Mouse (Mus musculus) urinary bladder, adult 2 months (tissue): ENCODE measurements around the gene Ephx1. TPM values are rescaled to one million over a fixed set of nuclear protein-coding genes. Genes with fewer than 3 reads are reported as not detected.
"Not testable (repeated sequence)": the region's sequence is repeated elsewhere in the genome, so short reads cannot be mapped to it uniquely, and the experiment has no call there.

Experiments used
- DNase-seq: peaks from one replicate; pipeline ENCODE4 v3.0.0; 2022; ENCODE audit warnings: low spot score
- polyA plus RNA-seq: library from polyadenylated mRNA; depleted of rRNA; stranded (reverse); fragments of >200 nt; gene quantifications from 2 replicates; pipeline ENCODE4 v1.2.3, GENCODE M21; 2012; rRNA removed

The Ephx1 gene
- polyA plus RNA-seq, 1 experiment, result 159 TPM

DNA sequence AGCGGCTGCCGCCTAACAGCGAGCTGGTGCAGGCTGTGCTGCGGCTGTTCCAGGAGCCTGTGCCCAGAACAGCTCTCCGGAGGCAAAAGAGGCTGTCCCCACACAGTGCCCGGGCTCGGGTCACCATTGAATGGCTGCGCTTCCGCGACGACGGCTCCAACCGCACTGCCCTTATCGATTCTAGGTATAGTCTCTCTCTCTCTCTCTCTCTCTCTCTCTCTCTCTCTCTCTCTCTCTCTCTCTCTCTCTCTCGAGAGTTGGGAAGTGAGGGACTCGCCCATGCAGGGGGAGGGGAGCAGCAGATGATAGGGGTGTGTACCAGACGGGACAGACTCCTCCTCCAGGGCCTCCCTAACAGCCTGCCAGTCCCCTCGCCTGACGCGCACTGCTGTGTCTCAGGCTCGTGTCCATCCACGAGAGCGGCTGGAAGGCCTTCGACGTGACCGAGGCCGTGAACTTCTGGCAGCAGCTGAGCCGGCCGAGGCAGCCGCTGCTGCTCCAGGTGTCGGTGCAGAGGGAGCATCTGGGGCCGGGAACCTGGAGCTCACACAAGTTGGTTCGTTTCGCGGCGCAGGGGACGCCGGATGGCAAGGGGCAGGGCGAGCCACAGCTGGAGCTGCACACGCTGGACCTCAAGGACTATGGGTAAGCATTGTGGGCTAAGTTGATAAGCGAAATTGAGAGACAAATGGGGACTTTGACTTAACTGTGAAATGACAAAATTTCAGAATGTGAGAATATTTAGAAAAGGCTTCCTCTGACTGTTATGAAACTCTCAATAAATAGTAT, 83.9 kb downstream of the Ephx1 start:
- not testable (repeated sequence) for DNase-seq

DNA sequence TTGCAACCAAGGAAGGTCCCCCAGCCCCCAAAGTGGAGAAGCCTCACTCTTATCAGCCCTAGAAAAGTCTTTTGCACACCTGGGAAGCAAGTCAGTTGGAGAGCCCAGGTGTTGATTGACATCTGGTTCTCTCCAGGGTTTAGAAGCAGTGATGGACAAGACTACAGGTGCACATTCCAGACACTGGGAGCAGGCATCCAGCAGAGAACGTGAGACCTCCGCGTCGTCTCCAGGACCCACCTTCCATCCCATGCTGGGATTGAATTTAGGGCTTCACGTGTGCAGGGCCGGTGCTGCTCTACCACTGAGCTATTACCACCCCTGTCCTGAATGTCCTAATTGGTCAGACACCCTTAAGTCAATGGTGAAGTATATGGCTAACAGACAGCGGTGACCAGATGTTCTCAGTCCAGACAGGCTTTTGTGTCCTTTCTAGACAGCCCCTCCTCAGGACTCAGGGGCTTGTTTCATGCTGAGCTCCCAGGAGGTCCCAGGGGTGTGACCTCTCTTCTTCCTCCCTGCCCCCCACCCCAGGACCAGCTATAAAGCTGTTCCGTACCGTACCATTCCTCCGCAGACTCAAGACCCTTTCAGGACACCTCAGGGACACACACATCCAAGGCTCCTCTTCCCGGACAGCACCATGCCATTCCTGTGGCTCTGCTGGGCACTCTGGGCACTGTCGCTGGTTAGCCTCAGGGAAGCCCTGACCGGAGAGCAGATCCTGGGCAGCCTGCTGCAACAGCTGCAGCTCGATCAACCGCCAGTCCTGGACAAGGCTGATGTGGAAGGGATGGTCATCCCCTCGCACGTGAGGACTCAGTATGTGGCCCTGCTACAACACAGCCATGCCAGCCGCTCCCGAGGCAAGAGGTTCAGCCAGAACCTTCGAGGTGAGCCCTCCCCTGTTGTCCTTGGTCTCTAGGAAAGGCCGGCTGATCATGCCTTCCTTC, 86.0 kb downstream of the Ephx1 start, which contains the start of gene Lefty1:
Lefty1 (plus strand) TSS at position 556 of the 953 bp plus-strand sequence.
- no peak for DNase-seq

DNA sequence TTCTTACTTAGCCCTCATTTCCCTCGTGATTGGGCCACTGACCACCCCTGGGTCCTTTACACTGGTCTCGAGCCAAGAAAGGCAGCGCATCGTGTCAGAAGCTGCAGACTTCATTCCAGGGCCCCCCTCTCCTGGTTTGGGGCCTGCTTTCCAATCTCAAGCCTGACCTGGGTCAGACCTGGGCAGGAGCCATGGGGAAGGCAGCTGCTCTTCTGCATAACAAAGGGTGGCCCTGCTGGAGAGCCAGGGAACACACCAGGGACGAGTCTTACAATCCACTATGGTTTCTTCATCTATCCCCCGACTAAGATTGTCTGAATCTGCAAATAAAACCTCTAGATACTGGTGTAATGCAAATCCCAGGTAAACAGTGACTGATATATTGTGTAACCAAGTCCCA, 87.0 kb downstream of the Ephx1 start:
- no peak for DNase-seq

DNA sequence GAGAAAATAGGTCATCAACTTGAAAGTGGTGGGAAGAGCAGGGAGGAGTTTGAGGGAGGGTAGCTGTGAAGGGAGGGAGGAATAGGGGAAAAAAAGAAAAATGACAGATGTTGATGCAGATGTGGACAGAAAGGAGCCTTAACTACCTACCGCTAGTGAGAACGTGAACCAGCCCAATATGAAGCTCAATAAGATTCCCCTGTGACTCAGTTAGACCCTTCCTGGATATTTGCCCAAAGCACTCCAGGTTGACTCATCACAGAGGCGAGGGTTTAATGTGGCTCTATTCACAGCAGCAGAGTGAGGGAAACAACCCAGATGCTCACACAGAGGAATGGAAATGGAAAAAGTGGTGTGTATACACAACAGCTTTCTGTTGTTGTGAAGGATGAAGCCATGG, 89.6 kb downstream of the Ephx1 start:
- no peak for DNase-seq

DNA sequence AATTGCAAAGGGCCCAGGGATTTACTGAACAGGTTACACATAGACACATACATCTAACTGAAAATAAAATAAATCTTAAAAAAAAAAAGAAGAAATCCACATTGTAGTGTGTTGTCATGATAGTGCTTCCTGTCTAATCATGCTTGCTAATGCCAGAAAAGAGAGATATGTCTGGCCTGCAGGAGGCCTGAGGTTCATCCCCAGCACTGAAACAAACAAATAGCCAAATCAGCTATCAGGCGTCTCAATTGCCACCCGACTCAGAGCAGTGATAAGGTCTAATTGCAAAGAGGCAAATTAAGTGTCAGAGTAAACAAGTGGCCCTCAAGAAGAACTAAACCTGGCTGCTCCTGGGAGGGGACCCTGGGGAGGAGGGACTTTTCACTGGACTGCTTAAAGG, 91.1 kb downstream of the Ephx1 start:
- no peak for DNase-seq

DNA sequence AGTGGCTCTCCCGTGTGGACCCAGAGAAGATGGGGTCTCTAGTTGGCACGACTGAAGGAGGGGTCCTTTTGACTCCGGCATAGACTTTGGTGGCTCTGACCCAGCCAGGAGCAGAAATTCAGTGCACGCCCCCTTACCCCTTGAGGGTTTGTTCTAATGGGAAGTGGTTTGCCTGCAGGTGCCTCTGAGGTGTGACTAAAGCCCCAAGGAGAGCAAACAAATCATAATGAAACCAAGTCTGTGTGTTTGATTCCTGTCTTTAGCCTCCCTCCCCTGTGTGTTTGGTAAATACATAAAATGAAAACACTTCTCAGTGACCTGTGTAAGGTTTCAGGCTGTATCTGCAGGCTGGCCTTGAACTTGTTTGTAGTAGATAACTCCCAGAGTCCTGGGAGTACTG, 94.4 kb downstream of the Ephx1 start:
- DNase-seq, result no peak

Other genes starting within 250 kb of the Ephx1 start
- 810 and 870 TPM in 2 replicates for gene H3f3a, start 207.0 kb downstream of the Ephx1 start, polyA plus RNA-seq
- 18.3 and 19.0 TPM in 2 replicates for gene Sde2, start 169.8 kb downstream of the Ephx1 start, polyA plus RNA-seq
- 0.29 and 0.44 TPM in 2 replicates for gene Lefty2, start 127.8 kb downstream of the Ephx1 start, polyA plus RNA-seq
- 34.1 and 46.5 TPM in 2 replicates for gene Pycr2, start 116.6 kb downstream of the Ephx1 start, polyA plus RNA-seq
- 27.3 and 32.8 TPM in 2 replicates for gene Lefty1, start 85.9 kb downstream of the Ephx1 start, polyA plus RNA-seq
- gene Tmem63a, start 78.6 kb downstream of the Ephx1 start, polyA plus RNA-seq, result 72.8 and 80.0 TPM in 2 replicates
- 0.28 and 0.33 TPM in 2 replicates for gene 9130409I23Rik, start 30.3 kb upstream of the Ephx1 start, polyA plus RNA-seq
- gene Nvl, start 123.3 kb upstream of the Ephx1 start, polyA plus RNA-seq, result 20.9 and 28.8 TPM in 2 replicates
- 27.5 and 29.4 TPM in 2 replicates for gene Cnih4, start 123.8 kb upstream of the Ephx1 start, polyA plus RNA-seq
- 57.4 and 61.8 TPM in 2 replicates for gene Wdr26, start 191.1 kb upstream of the Ephx1 start, polyA plus RNA-seq